Mouse (Mus musculus) midbrain, postnatal 0 days (tissue): ENCODE measurements around the gene Chrm1. TPM values are rescaled to one million over a fixed set of nuclear protein-coding genes. Genes with fewer than 3 reads are reported as not detected.

ENCODE experiments used
- ATAC-seq: fragments of 200-750 bp; cut with Nextera tagmentation; 2 replicates; pipeline ENCODE4 v1.8.0; 2017; ENCODE audit warnings: moderate number of reproducible peaks, mild to moderate bottlenecking, moderate TSS enrichment, moderate library complexity; ENCODE audit not compliant: low FRiP score
- DNase-seq: peaks from one replicate; pipeline ENCODE4 v3.0.0-alpha.2; 2015; ENCODE audit warnings: low spot score
- H3K27ac ChIP-seq: fragments of 300-500 bp; sonication (generic); 2 replicates; pipeline ENCODE4 v1.5.1; 2014; ENCODE audit warnings: low read depth, mild to moderate bottlenecking, low read length, mixed read lengths
- H3K27me3 ChIP-seq: fragments of 300-500 bp; sonication (generic); 2 replicates; pipeline ENCODE4 v1.6.1; 2014; ENCODE audit warnings: low read length, control low read depth, mixed read lengths; ENCODE audit not compliant: insufficient read depth
- H3K36me3 ChIP-seq: fragments of 300-500 bp; sonication (generic); 2 replicates; pipeline ENCODE4 v1.6.1; 2014; ENCODE audit warnings: low read length, control low read depth, mixed read lengths; ENCODE audit not compliant: insufficient read depth
- H3K4me1 ChIP-seq: fragments of 300-500 bp; sonication (generic); 2 replicates; pipeline ENCODE4 v1.6.1; 2014; ENCODE audit warnings: mild to moderate bottlenecking, control low read depth, antibody characterized with exemption, low read length, mixed read lengths; ENCODE audit not compliant: insufficient read depth
- H3K4me2 ChIP-seq: fragments of 300-500 bp; sonication (generic); 2 replicates; pipeline ENCODE4 v1.6.1; 2014; ENCODE audit warnings: low read depth, mild to moderate bottlenecking, low read length, mixed read lengths; ENCODE audit not compliant: poor library complexity, severe bottlenecking
- H3K4me3 ChIP-seq: fragments of 300-500 bp; sonication (generic); 2 replicates; pipeline ENCODE4 v1.5.1; 2014; ENCODE audit warnings: low read depth, mild to moderate bottlenecking, low read length, moderate library complexity
- H3K9ac ChIP-seq: fragments of 300-500 bp; sonication (generic); replicated peaks from 2 replicates; pipeline ENCODE4 v1.6.1; 2014; ENCODE audit warnings: mild to moderate bottlenecking, low read length, moderate library complexity, mixed read lengths; ENCODE audit not compliant: poor library complexity, severe bottlenecking
- H3K9me3 ChIP-seq: fragments of 300-500 bp; sonication (generic); 2 replicates; pipeline ENCODE4 v1.6.1; 2016; ENCODE audit warnings: low read length, control low read depth
- CTCF ChIP-seq: IDR thresholded peaks from 2 replicates; pipeline ENCODE4 v1.5.1; 2016; ENCODE audit warnings: antibody characterized with exemption, mild to moderate bottlenecking
- WGBS: fragments of 180-500 bp; shearing (Covaris S2); extraction: QIAGEN DNeasy Blood & Tissue Kit; methylation state at CpG from one replicate; pipeline ENCODE4 v1.1.7; 2014; 5-methylcytosine and 5-hydroxymethylcytosine counted together
- polyA plus RNA-seq: library from polyadenylated mRNA; unstranded; fragments of >200 nt; fragmentation: Nextera tagmentation; extraction: Ambion mirVana; gene quantifications from 2 replicates; pipeline ENCODE4 v1.2.1, GENCODE M21; 2015
- total RNA-seq: library from RNA; depleted of rRNA; stranded (reverse); fragments of >200 nt; gene quantifications from 2 replicates; pipeline ENCODE4 v1.2.3, GENCODE M21; 2014

Chrm1 gene
- total and polyA plus RNA-seq, 2 experiments from 2014 or later, result 1.0 to 1.9 TPM

- no peak for TF ChIP-seq CTCF
- H3K4me1 ChIP-seq, result no peaks in the 10 kb centered on the region
- WGBS, result 75% methylated on average over 9 of the region's 9 CpGs
- no peak overlapping the region for H3K27ac ChIP-seq
- H3K4me2 ChIP-seq, result no peak overlapping the region
- DNase-seq (no peak), ATAC-seq (no peak)
- no peaks in the 10 kb centered on the region for H3K27me3 ChIP-seq
- no peak overlapping the region for H3K9ac ChIP-seq
- H3K9me3 ChIP-seq, result no peaks in the 10 kb centered on the region
- H3K36me3 ChIP-seq, result no peaks in the 10 kb centered on the region
- no peak overlapping the region for H3K4me3 ChIP-seq
Observed at GRCm38 (mm10) chr19:8673336-8674063, 9.9 kb downstream of the Chrm1 start.

DNA sequence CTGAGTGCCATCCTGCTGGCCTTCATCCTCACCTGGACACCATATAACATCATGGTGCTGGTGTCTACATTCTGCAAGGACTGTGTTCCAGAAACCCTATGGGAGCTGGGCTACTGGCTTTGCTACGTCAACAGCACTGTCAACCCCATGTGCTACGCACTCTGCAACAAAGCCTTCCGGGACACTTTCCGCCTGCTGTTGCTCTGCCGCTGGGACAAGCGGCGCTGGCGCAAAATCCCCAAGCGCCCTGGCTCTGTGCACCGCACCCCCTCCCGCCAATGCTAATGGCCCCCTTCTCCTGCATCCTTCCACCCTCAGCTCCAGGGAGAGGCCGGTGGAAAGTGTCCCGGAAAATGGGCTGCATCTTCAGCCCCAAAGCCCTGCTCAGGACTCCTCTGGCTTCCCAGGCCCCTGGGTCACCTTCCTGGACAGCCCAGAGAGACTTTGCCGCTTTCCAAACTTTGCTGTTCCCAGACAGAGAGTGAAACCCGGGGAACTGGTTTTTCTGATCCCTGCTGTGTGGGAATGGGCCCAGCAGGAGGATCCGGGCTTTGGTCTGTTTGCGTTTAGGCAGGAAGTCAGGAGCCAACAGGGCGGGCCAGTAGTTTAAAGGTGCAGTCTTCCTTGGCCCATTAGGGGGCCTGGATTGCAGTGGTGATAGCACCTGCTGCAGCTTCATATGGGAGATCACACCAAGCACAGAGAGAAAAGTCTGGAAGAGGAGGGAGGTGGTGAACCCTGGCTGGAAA lies 15.6 kb downstream of the Chrm1 start:
- DNase-seq (no peak), ATAC-seq (no peak)
- WGBS, result 30% methylated on average over 18 of the region's 18 CpGs
- H3K27me3 ChIP-seq, result no peaks in the 10 kb centered on the region
- no peak overlapping the region for H3K4me3 ChIP-seq
- H3K27ac ChIP-seq, result no peak overlapping the region
- no peaks in the 10 kb centered on the region for H3K36me3 ChIP-seq
- H3K9me3 ChIP-seq, result no peaks in the 10 kb centered on the region
- 0 out of 2 replicates have a peak, but pooled peaks have one; percentile 15 for TF ChIP-seq CTCF
- H3K9ac ChIP-seq, result no peak overlapping the region
- no peak overlapping the region for H3K4me2 ChIP-seq
- no peaks in the 10 kb centered on the region for H3K4me1 ChIP-seq

DNA sequence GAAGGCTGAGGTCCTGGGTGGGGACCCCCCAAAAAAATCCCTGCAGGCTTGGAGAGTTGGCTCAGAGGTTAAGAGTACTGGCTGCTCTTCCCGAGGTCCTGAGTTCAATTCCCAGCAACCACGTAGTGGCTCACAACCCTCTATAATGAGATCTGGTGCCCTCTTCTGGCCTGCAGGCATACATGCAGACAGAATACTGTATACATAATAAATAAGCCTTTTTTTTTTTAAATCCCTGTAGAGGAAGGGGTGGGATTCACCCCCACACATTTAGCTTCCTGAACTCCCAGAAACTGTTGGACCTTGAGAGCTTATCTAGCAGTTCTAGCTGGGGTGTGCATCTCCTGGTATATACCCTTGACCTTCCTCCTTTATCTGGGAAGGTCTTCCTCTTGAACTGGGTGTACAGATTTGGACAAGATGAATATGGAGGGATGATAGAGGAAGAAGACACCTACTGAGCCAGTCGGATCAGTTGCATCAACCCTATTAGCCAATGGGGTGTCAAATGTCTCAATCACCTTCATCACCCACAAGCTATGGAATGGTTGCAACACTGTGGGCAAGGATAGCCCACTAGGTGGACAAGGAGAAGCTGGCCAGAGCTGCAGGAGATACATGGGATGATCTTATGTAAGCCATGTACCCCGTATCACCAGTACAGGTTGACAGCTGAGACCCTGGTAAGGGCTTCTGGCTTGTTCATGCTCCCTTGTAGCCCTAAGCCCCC lies 18.2 kb downstream of the Chrm1 start:
- Histone ChIP-seq H3K4me2 (no peak overlapping the region), H3K27me3 (no peaks in the 10 kb centered on the region), H3K4me1 (no peaks in the 10 kb centered on the region), H3K4me3 (no peak overlapping the region), H3K9me3 (no peaks in the 10 kb centered on the region), H3K9ac (no peak overlapping the region), H3K27ac (no peak overlapping the region), H3K36me3 (no peaks in the 10 kb centered on the region)
- TF ChIP-seq CTCF, result 0 out of 2 replicates have a peak, but pooled peaks have one; percentile 24
- no peak for DNase-seq
- ATAC-seq, result no peak
- WGBS, result 94% methylated on average over 4 of the region's 4 CpGs

GRCm38 (mm10) chr19:8682996-8683395 lies 19.4 kb downstream of the Chrm1 start:
- H3K36me3 ChIP-seq, result no peaks in the 10 kb centered on the region
- ATAC-seq (peak; percentile 74; the same call in 1 of the 2 replicates), DNase-seq (peak; percentile 92)
- no peak overlapping the region for H3K4me2 ChIP-seq
- TF ChIP-seq CTCF, result peak; percentile 90
- H3K9me3 ChIP-seq, result no peaks in the 10 kb centered on the region
- no peaks in the 10 kb centered on the region for H3K4me1 ChIP-seq
- H3K27ac ChIP-seq, result no peak overlapping the region
- H3K27me3 ChIP-seq, result no peaks in the 10 kb centered on the region
- WGBS, result 2% methylated on average over 3 of the region's 3 CpGs
- no peak overlapping the region for H3K9ac ChIP-seq
- H3K4me3 ChIP-seq, result no peak overlapping the region

DNA sequence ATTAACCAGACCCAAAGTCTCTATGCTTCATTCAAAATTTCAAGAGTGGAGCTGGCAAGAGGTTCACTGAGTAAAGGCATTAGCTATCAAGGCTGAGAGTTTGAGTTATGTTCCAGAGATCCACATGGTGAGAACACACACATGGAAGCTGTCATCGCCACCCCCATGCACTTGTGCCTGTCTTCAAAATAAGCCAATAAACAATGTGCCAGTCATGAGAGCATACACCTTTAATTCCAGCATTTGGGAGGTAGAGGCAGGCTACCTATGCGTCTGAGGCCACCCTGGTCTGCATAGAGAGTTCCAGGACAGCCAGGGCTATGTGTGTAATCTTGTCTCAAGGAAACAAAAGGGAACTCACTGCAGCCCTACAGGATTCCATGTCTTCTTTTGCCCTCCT lies 20.0 kb downstream of the Chrm1 start:
- Histone ChIP-seq H3K27ac (no peak overlapping the region), H3K9ac (no peak overlapping the region), H3K9me3 (no peaks in the 10 kb centered on the region), H3K36me3 (no peaks in the 10 kb centered on the region), H3K4me2 (no peak overlapping the region), H3K4me1 (no peaks in the 10 kb centered on the region), H3K27me3 (no peaks in the 10 kb centered on the region), H3K4me3 (no peak overlapping the region)
- DNase-seq (no peak), ATAC-seq (no peak)
- WGBS, result 66% methylated on average over 2 of the region's 2 CpGs
- no peak for TF ChIP-seq CTCF
